Mouse (Mus musculus): ENCODE measurements around the gene Mrps34. TPM values are rescaled to one million over a fixed set of nuclear protein-coding genes. Genes with fewer than 3 reads are reported as not detected.
A peak's percentile ranks its signal among the peaks of the same experiment; 100 is the strongest.
"Not testable (repeated sequence)": the region's sequence is repeated elsewhere in the genome, so short reads cannot be mapped to it uniquely, and the experiment has no call there.

Mrps34 gene
- polyA plus RNA-seq, 1 experiment from 2014 or later, result 141 TPM

- peaks cover 13% of the 10 kb centered on the region for H3K4me1 ChIP-seq (replicated peaks; ENCODE audit: insufficient read depth, low read length)
- ATAC-seq (replicated peaks; ENCODE audit: low FRiP score, low read depth) (peak; percentile 94), DNase-seq (ENCODE audit: low spot score) (peak; percentile 96)
- peak within 1 kb of the TSS; percentile 84 for H3K4me3 ChIP-seq (replicated peaks; ENCODE audit: low read depth, low read length)
- peak within 1 kb of the TSS; percentile 62 for H3K27ac ChIP-seq
- H3K27me3 ChIP-seq (ENCODE audit: insufficient read depth, low read length), result no peaks in the 10 kb centered on the region
- WGBS, result 1% methylated on average over 76 of the region's 78 CpGs
- peak; percentile 55 for TF ChIP-seq CTCF (IDR thresholded peaks at IDR 0.05; ENCODE audit: low read depth)
- H3K9me3 ChIP-seq (replicated peaks; ENCODE audit: low read length), result no peaks in the 10 kb centered on the region
- H3K36me3 ChIP-seq (ENCODE audit: insufficient read depth, low read length), result 0 out of 2 replicates have a peak, but pooled peaks cover 4% of the 10 kb centered on the region
- H3K4me2 ChIP-seq (ENCODE audit: low read length), result peak within 1 kb of the TSS; percentile 78
- peak within 1 kb of the TSS; percentile 67 for H3K9ac ChIP-seq (ENCODE audit: low read depth, low read length)
Measured at GRCm38 (mm10) chr17:24936259-24937237, 41.6 kb downstream of the Mrps34 start, which contains the start of gene Mapk8ip3. Gene Mapk8ip3 (minus strand): TSS chr17:24936977.

GRCm38 (mm10) chr17:24937266-24937665 is 42.4 kb downstream of the Mrps34 start:
- DNase-seq (ENCODE audit: low spot score) (no peak), ATAC-seq (replicated peaks; ENCODE audit: low FRiP score, low read depth) (no peak)
- Histone ChIP-seq H3K9ac (ENCODE audit: low read depth, low read length) (peak overlapping the region; percentile 67; the same call in 1 of the 2 replicates), H3K4me1 (replicated peaks; ENCODE audit: insufficient read depth, low read length) (peaks cover 13% of the 10 kb centered on the region), H3K36me3 (ENCODE audit: insufficient read depth, low read length) (no peaks in the 10 kb centered on the region), H3K4me2 (ENCODE audit: low read length) (peak overlapping the region; percentile 78), H3K4me3 (replicated peaks; ENCODE audit: low read depth, low read length) (peak overlapping the region; percentile 84), H3K27me3 (ENCODE audit: insufficient read depth, low read length) (no peaks in the 10 kb centered on the region), H3K9me3 (replicated peaks; ENCODE audit: low read length) (no peaks in the 10 kb centered on the region), H3K27ac (peak overlapping the region; percentile 62)
- 45% methylated on average over 6 of the region's 6 CpGs for WGBS
- TF ChIP-seq CTCF (IDR thresholded peaks at IDR 0.05; ENCODE audit: low read depth), result peak; percentile 19; the same call in 1 of the 2 replicates

- WGBS, result 11% methylated on average over 2 of the region's 2 CpGs
- H3K27me3 ChIP-seq (ENCODE audit: insufficient read depth, low read length), result not testable (repeated sequence)
- DNase-seq (ENCODE audit: low spot score), result peak; percentile 4
Measured at GRCm38 (mm10) chr17:24942453-24942852, 47.5 kb downstream of the Mrps34 start.

GRCm38 (mm10) chr17:24943036-24943435 is 48.1 kb downstream of the Mrps34 start:
- DNase-seq (ENCODE audit: low spot score), result no peak
- no peaks in the 10 kb centered on the region for H3K4me1 ChIP-seq (replicated peaks; ENCODE audit: insufficient read depth, low read length)
- no peak for ATAC-seq (replicated peaks; ENCODE audit: low FRiP score, low read depth)
- no peak overlapping the region for H3K4me3 ChIP-seq (replicated peaks; ENCODE audit: low read depth, low read length)
- H3K4me2 ChIP-seq (ENCODE audit: low read length), result no peak overlapping the region
- H3K27ac ChIP-seq, result no peak overlapping the region
- H3K36me3 ChIP-seq (ENCODE audit: insufficient read depth, low read length), result peaks cover 22% of the 10 kb centered on the region; the same call in 1 of the 2 replicates
- H3K9me3 ChIP-seq (replicated peaks; ENCODE audit: low read length), result no peaks in the 10 kb centered on the region
- no peak for TF ChIP-seq CTCF (IDR thresholded peaks at IDR 0.05; ENCODE audit: low read depth)
- WGBS, result 81% methylated on average over 7 of the region's 7 CpGs
- no peaks in the 10 kb centered on the region for H3K27me3 ChIP-seq (ENCODE audit: insufficient read depth, low read length)
- H3K9ac ChIP-seq (ENCODE audit: low read depth, low read length), result no peak overlapping the region

More at GRCm38 (mm10) chr17:24942453-24942852, 47.5 kb downstream of the Mrps34 start:
- H3K9me3 ChIP-seq (replicated peaks; ENCODE audit: low read length); H3K27ac ChIP-seq; H3K4me2 ChIP-seq (ENCODE audit: low read length); H3K4me1 ChIP-seq (replicated peaks; ENCODE audit: insufficient read depth, low read length); H3K9ac ChIP-seq (ENCODE audit: low read depth, low read length); H3K4me3 ChIP-seq (replicated peaks; ENCODE audit: low read depth, low read length); ATAC-seq (replicated peaks; ENCODE audit: low FRiP score, low read depth): not testable (repeated sequence)
- peak; percentile 76 for TF ChIP-seq CTCF (IDR thresholded peaks at IDR 0.05; ENCODE audit: low read depth)
- peaks cover 16% of the 10 kb centered on the region; the same call in 1 of the 2 replicates for H3K36me3 ChIP-seq (ENCODE audit: insufficient read depth, low read length)

- H3K4me3 ChIP-seq (replicated peaks; ENCODE audit: low read depth, low read length); H3K9ac ChIP-seq (ENCODE audit: low read depth, low read length); H3K4me2 ChIP-seq (ENCODE audit: low read length); H3K27ac ChIP-seq; H3K27me3 ChIP-seq (ENCODE audit: insufficient read depth, low read length); ATAC-seq (replicated peaks; ENCODE audit: low FRiP score, low read depth); DNase-seq (ENCODE audit: low spot score); H3K4me1 ChIP-seq (replicated peaks; ENCODE audit: insufficient read depth, low read length); H3K9me3 ChIP-seq (replicated peaks; ENCODE audit: low read length): not testable (repeated sequence)
- H3K36me3 ChIP-seq (ENCODE audit: insufficient read depth, low read length), result peaks cover 24% of the 10 kb centered on the region; the same call in 1 of the 2 replicates
- WGBS, result 83% methylated on average over 1 of the region's 1 CpGs
Measured at GRCm38 (mm10) chr17:24943589-24943988, 48.7 kb downstream of the Mrps34 start.

Other genes with a start within 250 kb of the Mrps34 start
- gene Slc9a3r2, start 244.8 kb upstream of the Mrps34 start, polyA plus RNA-seq (2015; fragmentation: Nextera tagmentation; extraction: Ambion mirVana), result 141 and 145 TPM in 2 replicates
- gene Npw, start 236.7 kb upstream of the Mrps34 start, polyA plus RNA-seq (2015; fragmentation: Nextera tagmentation; extraction: Ambion mirVana), result 0.32 and 0.38 TPM in 2 replicates
- 17.5 and 18.1 TPM in 2 replicates for gene Zfp598, start 225.4 kb upstream of the Mrps34 start, polyA plus RNA-seq (2015; fragmentation: Nextera tagmentation; extraction: Ambion mirVana)
- gene Syngr3, start 205.2 kb upstream of the Mrps34 start, polyA plus RNA-seq (2015; fragmentation: Nextera tagmentation; extraction: Ambion mirVana), result 1.4 and 1.7 TPM in 2 replicates
- gene Gfer, start 199.0 kb upstream of the Mrps34 start, polyA plus RNA-seq (2015; fragmentation: Nextera tagmentation; extraction: Ambion mirVana), result 43.3 and 47.6 TPM in 2 replicates
- 2.6 and 2.7 TPM in 2 replicates for gene Noxo1, start 198.9 kb upstream of the Mrps34 start, polyA plus RNA-seq (2015; fragmentation: Nextera tagmentation; extraction: Ambion mirVana)
- gene Tbl3, start 187.5 kb upstream of the Mrps34 start, polyA plus RNA-seq (2015; fragmentation: Nextera tagmentation; extraction: Ambion mirVana), result 50.5 and 57.3 TPM in 2 replicates
- gene Rnf151, start 177.1 kb upstream of the Mrps34 start, polyA plus RNA-seq (2015; fragmentation: Nextera tagmentation; extraction: Ambion mirVana), result not detected in 2 replicates
- gene Rps2, start 177.0 kb upstream of the Mrps34 start, polyA plus RNA-seq (2015; fragmentation: Nextera tagmentation; extraction: Ambion mirVana), result 1,452 and 1,460 TPM in 2 replicates
- 417 and 419 TPM in 2 replicates for gene Ndufb10, start 170.6 kb upstream of the Mrps34 start, polyA plus RNA-seq (2015; fragmentation: Nextera tagmentation; extraction: Ambion mirVana)
- gene Rpl3l, start 167.3 kb upstream of the Mrps34 start, polyA plus RNA-seq (2015; fragmentation: Nextera tagmentation; extraction: Ambion mirVana), result 0.36 and 0.38 TPM in 2 replicates
- gene Msrb1, start 158.5 kb upstream of the Mrps34 start, polyA plus RNA-seq (2015; fragmentation: Nextera tagmentation; extraction: Ambion mirVana), result 45.8 and 48.6 TPM in 2 replicates
- gene Hs3st6, start 142.1 kb upstream of the Mrps34 start, polyA plus RNA-seq (2015; fragmentation: Nextera tagmentation; extraction: Ambion mirVana), result 33.0 and 38.6 TPM in 2 replicates
- gene Meiob, start 90.8 kb upstream of the Mrps34 start, polyA plus RNA-seq (2015; fragmentation: Nextera tagmentation; extraction: Ambion mirVana), result 0.23 and 0.47 TPM in 2 replicates
- gene Hagh, start 55.0 kb upstream of the Mrps34 start, polyA plus RNA-seq (2015; fragmentation: Nextera tagmentation; extraction: Ambion mirVana), result 99.7 and 101 TPM in 2 replicates
- gene Fahd1, start 44.8 kb upstream of the Mrps34 start, polyA plus RNA-seq (2015; fragmentation: Nextera tagmentation; extraction: Ambion mirVana), result 88.0 and 90.7 TPM in 2 replicates
- gene Igfals, start 29.1 kb upstream of the Mrps34 start, polyA plus RNA-seq (2015; fragmentation: Nextera tagmentation; extraction: Ambion mirVana), result 6.8 and 8.2 TPM in 2 replicates
- gene Nubp2, start 8.8 kb upstream of the Mrps34 start, polyA plus RNA-seq (2015; fragmentation: Nextera tagmentation; extraction: Ambion mirVana), result 55.9 and 57.5 TPM in 2 replicates
- 53.4 and 55.9 TPM in 2 replicates for gene Spsb3, start 8.5 kb upstream of the Mrps34 start, polyA plus RNA-seq (2015; fragmentation: Nextera tagmentation; extraction: Ambion mirVana)
- 29.5 and 29.6 TPM in 2 replicates for gene Eme2, start within 50 bp of the Mrps34 start, polyA plus RNA-seq (2015; fragmentation: Nextera tagmentation; extraction: Ambion mirVana)
- gene Nme3, start 1.4 kb downstream of the Mrps34 start, polyA plus RNA-seq (2015; fragmentation: Nextera tagmentation; extraction: Ambion mirVana), result 87.1 and 93.1 TPM in 2 replicates
- 12.7 and 13.7 TPM in 2 replicates for gene Mapk8ip3, start 41.9 kb downstream of the Mrps34 start, polyA plus RNA-seq (2015; fragmentation: Nextera tagmentation; extraction: Ambion mirVana)
- 95.0 and 108 TPM in 2 replicates for gene Jpt2, start 65.6 kb downstream of the Mrps34 start, polyA plus RNA-seq (2015; fragmentation: Nextera tagmentation; extraction: Ambion mirVana)
- 3.4 and 4.5 TPM in 2 replicates for gene Cramp1l, start 120.7 kb downstream of the Mrps34 start, polyA plus RNA-seq (2015; fragmentation: Nextera tagmentation; extraction: Ambion mirVana)
- gene Ift140, start 121.0 kb downstream of the Mrps34 start, polyA plus RNA-seq (2015; fragmentation: Nextera tagmentation; extraction: Ambion mirVana), result 10.1 and 10.9 TPM in 2 replicates
- 54.5 and 59.9 TPM in 2 replicates for gene Tmem204, start 188.5 kb downstream of the Mrps34 start, polyA plus RNA-seq (2015; fragmentation: Nextera tagmentation; extraction: Ambion mirVana)
- gene Telo2, start 220.9 kb downstream of the Mrps34 start, polyA plus RNA-seq (2015; fragmentation: Nextera tagmentation; extraction: Ambion mirVana), result 24.2 and 24.7 TPM in 2 replicates
- not detected in 2 replicates for gene Ptx4, start 225.6 kb downstream of the Mrps34 start, polyA plus RNA-seq (2015; fragmentation: Nextera tagmentation; extraction: Ambion mirVana)
- gene Clcn7, start 238.3 kb downstream of the Mrps34 start, polyA plus RNA-seq (2015; fragmentation: Nextera tagmentation; extraction: Ambion mirVana), result 14.7 and 17.2 TPM in 2 replicates

All from kidney, postnatal 0 days (tissue).